Mouse (Mus musculus) embryonic facial prominence, embryonic 10.5 days (tissue): Measurements from ENCODE around the gene Coasy. TPM values are rescaled to one million over a fixed set of nuclear protein-coding genes. Genes with fewer than 3 reads are reported as not detected.

Source experiments
- DNase-seq: peaks from one replicate; pipeline ENCODE4 v3.0.0-alpha.2; 2017; ENCODE audit warnings: low spot score
- H3K27ac ChIP-seq: fragments of 300-500 bp; sonication (generic); replicated peaks from 2 replicates; pipeline ENCODE4 v1.5.1; 2016; ENCODE audit warnings: mild to moderate bottlenecking
- H3K27me3 ChIP-seq: fragments of 300-500 bp; sonication (generic); replicated peaks from 2 replicates; pipeline ENCODE4 v1.6.1; 2016; ENCODE audit warnings: low read depth, mild to moderate bottlenecking; ENCODE audit not compliant: poor library complexity, severe bottlenecking
- H3K36me3 ChIP-seq: fragments of 300-500 bp; sonication (generic); replicated peaks from 2 replicates; pipeline ENCODE4 v1.6.1; 2016; ENCODE audit warnings: mild to moderate bottlenecking, moderate library complexity
- H3K4me1 ChIP-seq: fragments of 300-500 bp; sonication (generic); 2 replicates; pipeline ENCODE4 v1.6.1; 2016
- H3K4me3 ChIP-seq: fragments of 300-500 bp; sonication (generic); 2 replicates; pipeline ENCODE4 v1.5.1; 2016; ENCODE audit warnings: mild to moderate bottlenecking, moderate library complexity
- H3K9me3 ChIP-seq: fragments of 300-500 bp; sonication (generic); 2 replicates; pipeline ENCODE4 v1.6.1; 2016; ENCODE audit warnings: mild to moderate bottlenecking
- WGBS: fragments of 180-500 bp; shearing (Covaris S2); methylation state at CpG from one replicate; pipeline ENCODE4 v1.1.7; 2016; 5-methylcytosine and 5-hydroxymethylcytosine counted together
- polyA plus RNA-seq: library from polyadenylated mRNA; unstranded; fragments of >200 nt; fragmentation: Nextera tagmentation; extraction: Ambion mirVana; gene quantifications from 2 replicates; pipeline ENCODE4 v1.2.1, GENCODE M21; 2016

The Coasy gene
- polyA plus RNA-seq, 1 experiment from 2014 or later, result 48.7 TPM

- Histone ChIP-seq H3K27ac (no peak overlapping the region), H3K4me3 (peak overlapping the region; percentile 94; the same call in 1 of the 2 replicates), H3K36me3 (peaks cover 36% of the 10 kb centered on the region), H3K9me3 (no peaks in the 10 kb centered on the region), H3K4me1 (peaks cover 60% of the 10 kb centered on the region), H3K27me3 (peaks cover 21% of the 10 kb centered on the region)
- DNase-seq, result peak; percentile 3
- 94% methylated on average over 12 of the region's 12 CpGs for WGBS
These were observed 2.4 kb downstream of the Coasy start for GRCm38 (mm10) chr11:101084811-101085210.

- peaks cover 45% of the 10 kb centered on the region for H3K36me3 ChIP-seq
- H3K27ac ChIP-seq, result no peak overlapping the region; the same call in 1 of the 2 replicates
- H3K27me3 ChIP-seq, result peaks cover 12% of the 10 kb centered on the region
- peak; percentile 6 for DNase-seq
- no peaks in the 10 kb centered on the region for H3K9me3 ChIP-seq
- peak overlapping the region; percentile 78 for H3K4me3 ChIP-seq
- 92% methylated on average over 18 of the region's 18 CpGs for WGBS
- H3K4me1 ChIP-seq, result peaks cover 58% of the 10 kb centered on the region
These were observed 3.4 kb downstream of the Coasy start for GRCm38 (mm10) chr11:101085617-101086322.

GRCm38 (mm10) chr11:101086323-101086674 lies 3.9 kb downstream of the Coasy start:
- Histone ChIP-seq H3K27ac (peak overlapping the region; percentile 85; the same call in 1 of the 2 replicates), H3K4me1 (peaks cover 58% of the 10 kb centered on the region), H3K27me3 (peaks cover 6% of the 10 kb centered on the region), H3K4me3 (peak overlapping the region; percentile 78), H3K36me3 (peaks cover 50% of the 10 kb centered on the region), H3K9me3 (no peaks in the 10 kb centered on the region)
- 87% methylated on average over 6 of the region's 6 CpGs for WGBS
- no peak for DNase-seq

GRCm38 (mm10) chr11:101086756-101087681 lies 4.7 kb downstream of the Coasy start, which contains the start of gene Mlx:
Gene Mlx (plus strand): TSS chr11:101087277.
- Histone ChIP-seq H3K36me3 (peaks cover 58% of the 10 kb centered on the region), H3K4me3 (peak within 1 kb of the TSS; percentile 78), H3K27me3 (no peaks in the 10 kb centered on the region), H3K4me1 (peaks cover 53% of the 10 kb centered on the region), H3K27ac (peak within 1 kb of the TSS; percentile 85), H3K9me3 (no peaks in the 10 kb centered on the region)
- DNase-seq, result peak; percentile 91
- WGBS, result 2% methylated on average over 52 of the region's 52 CpGs

GRCm38 (mm10) chr11:101087682-101088055 lies 5.3 kb downstream of the Coasy start:
- peak overlapping the region; percentile 85 for H3K27ac ChIP-seq
- 8% methylated on average over 8 of the region's 8 CpGs for WGBS
- peaks cover 51% of the 10 kb centered on the region for H3K4me1 ChIP-seq
- no peak for DNase-seq
- H3K9me3 ChIP-seq, result no peaks in the 10 kb centered on the region
- H3K36me3 ChIP-seq, result peaks cover 64% of the 10 kb centered on the region
- no peaks in the 10 kb centered on the region for H3K27me3 ChIP-seq
- peak overlapping the region; percentile 78 for H3K4me3 ChIP-seq

- H3K36me3 ChIP-seq, result peaks cover 69% of the 10 kb centered on the region
- H3K27ac ChIP-seq, result no peak overlapping the region
- no peaks in the 10 kb centered on the region for H3K9me3 ChIP-seq
- no peaks in the 10 kb centered on the region for H3K27me3 ChIP-seq
- peak; percentile 5 for DNase-seq
- H3K4me1 ChIP-seq, result peaks cover 48% of the 10 kb centered on the region
- no peak overlapping the region; the same call in 1 of the 2 replicates for H3K4me3 ChIP-seq
- 89% methylated on average over 1 of the region's 1 CpGs for WGBS
These were observed 7.6 kb downstream of the Coasy start for GRCm38 (mm10) chr11:101089931-101090330.

GRCm38 (mm10) chr11:101094930-101095313 lies 12.6 kb downstream of the Coasy start:
- DNase-seq, result no peak
- H3K27ac ChIP-seq, result peak overlapping the region; percentile 91
- peaks cover 21% of the 10 kb centered on the region for H3K4me1 ChIP-seq
- H3K4me3 ChIP-seq, result peak overlapping the region; percentile 84
- H3K9me3 ChIP-seq, result no peaks in the 10 kb centered on the region
- H3K27me3 ChIP-seq, result no peaks in the 10 kb centered on the region
- under 1% methylated on average over 18 of the region's 18 CpGs for WGBS
- H3K36me3 ChIP-seq, result peaks cover 77% of the 10 kb centered on the region

- H3K36me3 ChIP-seq, result peaks cover 77% of the 10 kb centered on the region
- H3K27ac ChIP-seq, result peak within 1 kb of the TSS; percentile 91
- peak; percentile 95 for DNase-seq
- peak within 1 kb of the TSS; percentile 84 for H3K4me3 ChIP-seq
- WGBS, result under 1% methylated on average over 43 of the region's 43 CpGs
- H3K27me3 ChIP-seq, result no peaks in the 10 kb centered on the region
- peaks cover 21% of the 10 kb centered on the region for H3K4me1 ChIP-seq
- H3K9me3 ChIP-seq, result no peaks in the 10 kb centered on the region
These were observed 13.1 kb downstream of the Coasy start, which contains the start of gene Psmc3ip for GRCm38 (mm10) chr11:101095314-101096024. Gene Psmc3ip (minus strand): TSS chr11:101095436.

- H3K4me1 ChIP-seq, result peaks cover 21% of the 10 kb centered on the region
- DNase-seq, result no peak
These were observed 15.9 kb downstream of the Coasy start for GRCm38 (mm10) chr11:101098231-101098630.

GRCm38 (mm10) chr11:101103011-101103410 lies 20.6 kb downstream of the Coasy start:
- no peak overlapping the region for H3K4me3 ChIP-seq
- no peaks in the 10 kb centered on the region for H3K27me3 ChIP-seq
- WGBS, result 93% methylated on average over 5 of the region's 5 CpGs
- no peaks in the 10 kb centered on the region for H3K9me3 ChIP-seq
- peaks cover 76% of the 10 kb centered on the region for H3K36me3 ChIP-seq
- H3K4me1 ChIP-seq, result no peaks in the 10 kb centered on the region
- H3K27ac ChIP-seq, result no peak overlapping the region
- DNase-seq, result no peak

More at GRCm38 (mm10) chr11:101098231-101098630, 15.9 kb downstream of the Coasy start:
- Histone ChIP-seq H3K27ac (no peak overlapping the region), H3K27me3 (no peaks in the 10 kb centered on the region), H3K4me3 (no peak overlapping the region), H3K9me3 (no peaks in the 10 kb centered on the region), H3K36me3 (peaks cover 77% of the 10 kb centered on the region)
- WGBS, result 91% methylated on average over 8 of the region's 8 CpGs

- Histone ChIP-seq H3K9me3 (no peaks in the 10 kb centered on the region), H3K27me3 (no peaks in the 10 kb centered on the region), H3K4me3 (no peak overlapping the region), H3K27ac (no peak overlapping the region), H3K4me1 (no peaks in the 10 kb centered on the region), H3K36me3 (peaks cover 34% of the 10 kb centered on the region)
- no peak for DNase-seq
- 87% methylated on average over 4 of the region's 4 CpGs for WGBS
These were observed 27.0 kb downstream of the Coasy start for GRCm38 (mm10) chr11:101109351-101109750.

- H3K36me3 ChIP-seq, result peaks cover 28% of the 10 kb centered on the region
- H3K27me3 ChIP-seq, result no peaks in the 10 kb centered on the region
- H3K4me1 ChIP-seq, result peaks cover 4% of the 10 kb centered on the region
- H3K27ac ChIP-seq, result no peak overlapping the region
- no peaks in the 10 kb centered on the region for H3K9me3 ChIP-seq
- DNase-seq, result no peak
- H3K4me3 ChIP-seq, result no peak overlapping the region
- WGBS, result 71% methylated on average over 5 of the region's 5 CpGs
These were observed 28.3 kb downstream of the Coasy start for GRCm38 (mm10) chr11:101110708-101111107.
